Mouse (Mus musculus) kidney, embryonic 15.5 days (tissue): ENCODE data around the gene Tmem91. TPM values are rescaled to one million over a fixed set of nuclear protein-coding genes. Genes with fewer than 3 reads are reported as not detected.
"Not testable (repeated sequence)": the region's sequence is repeated elsewhere in the genome, so short reads cannot be mapped to it uniquely, and the experiment has no call there.

ENCODE experiments used
- ATAC-seq: fragments of 200-750 bp; cut with Nextera tagmentation; replicated peaks from 2 replicates; pipeline ENCODE4 v1.8.0; 2017; ENCODE audit warnings: moderate TSS enrichment; ENCODE audit not compliant: low FRiP score
- H3K27ac ChIP-seq: fragments of 300-500 bp; sonication (generic); 2 replicates; pipeline ENCODE4 v1.5.1; 2015; ENCODE audit warnings: mild to moderate bottlenecking, inconsistent platforms
- H3K27me3 ChIP-seq: fragments of 300-500 bp; sonication (generic); 2 replicates; pipeline ENCODE4 v1.6.1; 2015; ENCODE audit warnings: inconsistent platforms
- H3K36me3 ChIP-seq: fragments of 300-500 bp; sonication (generic); 2 replicates; pipeline ENCODE4 v1.6.1; 2015; ENCODE audit warnings: inconsistent platforms
- H3K4me1 ChIP-seq: fragments of 300-500 bp; sonication (generic); 2 replicates; pipeline ENCODE4 v1.6.1; 2015; ENCODE audit warnings: inconsistent platforms
- H3K4me2 ChIP-seq: fragments of 300-500 bp; sonication (generic); 2 replicates; pipeline ENCODE4 v1.6.1; 2015; ENCODE audit warnings: moderate library complexity, mild to moderate bottlenecking, inconsistent platforms
- H3K4me3 ChIP-seq: fragments of 300-500 bp; sonication (generic); replicated peaks from 2 replicates; pipeline ENCODE4 v1.5.1; 2015; ENCODE audit warnings: mild to moderate bottlenecking, inconsistent platforms
- H3K9ac ChIP-seq: fragments of 300-500 bp; sonication (generic); 2 replicates; pipeline ENCODE4 v1.6.1; 2015; ENCODE audit warnings: mild to moderate bottlenecking, inconsistent platforms
- H3K9me3 ChIP-seq: fragments of 300-500 bp; sonication (generic); replicated peaks from 2 replicates; pipeline ENCODE4 v1.6.1; 2016; ENCODE audit warnings: inconsistent platforms
- WGBS: fragments of 180-500 bp; shearing (Covaris S2); methylation state at CpG from one replicate; pipeline ENCODE4 v1.1.7; 2015; ENCODE audit warnings: mixed read lengths; 5-methylcytosine and 5-hydroxymethylcytosine counted together
- polyA plus RNA-seq: library from polyadenylated mRNA; unstranded; fragments of >200 nt; fragmentation: Nextera tagmentation; extraction: Ambion mirVana; gene quantifications from 2 replicates; pipeline ENCODE4 v1.2.1, GENCODE M21; 2015

The Tmem91 gene
- polyA plus RNA-seq = 2.4 and 2.8 TPM in 2 replicates

GRCm38 (mm10) chr7:25674719-25675300, at the start of gene Tmem91:
TSS of gene Tmem91 (minus strand) at chr7:25675166.
- H3K27me3 ChIP-seq = peaks cover 56% of the 10 kb centered on the region
- peak within 1 kb of the TSS; percentile 68 for H3K4me2 ChIP-seq
- 3% methylated on average over 29 of the region's 29 CpGs for WGBS
- H3K4me1 ChIP-seq = peaks cover 11% of the 10 kb centered on the region
- H3K4me3 ChIP-seq = peak within 1 kb of the TSS; percentile 41
- H3K27ac ChIP-seq = no peak within 1 kb of the TSS
- peak within 1 kb of the TSS; percentile 34 for H3K9ac ChIP-seq
- no peaks in the 10 kb centered on the region for H3K9me3 ChIP-seq
- peak; percentile 37; the same call in 1 of the 2 replicates for ATAC-seq
- peaks cover under 1% of the 10 kb centered on the region; the same call in 1 of the 2 replicates for H3K36me3 ChIP-seq

GRCm38 (mm10) chr7:25721776-25722175, 46.8 kb upstream of the Tmem91 start:
- H3K27me3 ChIP-seq, H3K9me3 ChIP-seq, H3K4me2 ChIP-seq, H3K9ac ChIP-seq, H3K27ac ChIP-seq, H3K4me3 ChIP-seq, ATAC-seq: not testable (repeated sequence)
- H3K36me3 ChIP-seq = peaks cover 67% of the 10 kb centered on the region
- H3K4me1 ChIP-seq = peaks cover 25% of the 10 kb centered on the region

DNA sequence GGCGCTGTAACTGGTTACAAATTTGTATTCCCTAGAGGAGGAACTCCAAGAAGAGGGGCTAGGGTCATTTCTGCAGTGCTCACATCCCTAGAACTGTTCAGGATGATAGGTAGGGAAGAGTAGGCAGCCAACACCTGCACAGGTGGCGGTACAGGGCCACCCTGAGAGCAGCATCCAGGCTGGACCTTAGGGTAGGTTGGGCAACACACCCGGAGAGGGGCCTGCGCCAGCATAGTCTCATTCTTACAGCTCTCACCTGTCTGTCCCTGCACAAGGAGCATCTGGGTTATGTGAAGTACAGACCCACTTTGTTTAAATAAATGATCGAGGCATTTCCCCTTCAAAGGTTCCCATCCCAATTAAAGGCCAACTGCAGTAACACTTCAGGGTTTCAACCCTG, 45.8 kb upstream of the Tmem91 start:
- peaks cover 67% of the 10 kb centered on the region for H3K36me3 ChIP-seq
- H3K4me3 ChIP-seq = no peak overlapping the region
- H3K27ac ChIP-seq = no peak overlapping the region
- H3K27me3 ChIP-seq = no peaks in the 10 kb centered on the region
- WGBS = 92% methylated on average over 5 of the region's 5 CpGs
- peaks cover 25% of the 10 kb centered on the region for H3K4me1 ChIP-seq
- H3K9ac ChIP-seq = no peak overlapping the region
- ATAC-seq = no peak
- no peaks in the 10 kb centered on the region for H3K9me3 ChIP-seq
- no peak overlapping the region for H3K4me2 ChIP-seq

DNA sequence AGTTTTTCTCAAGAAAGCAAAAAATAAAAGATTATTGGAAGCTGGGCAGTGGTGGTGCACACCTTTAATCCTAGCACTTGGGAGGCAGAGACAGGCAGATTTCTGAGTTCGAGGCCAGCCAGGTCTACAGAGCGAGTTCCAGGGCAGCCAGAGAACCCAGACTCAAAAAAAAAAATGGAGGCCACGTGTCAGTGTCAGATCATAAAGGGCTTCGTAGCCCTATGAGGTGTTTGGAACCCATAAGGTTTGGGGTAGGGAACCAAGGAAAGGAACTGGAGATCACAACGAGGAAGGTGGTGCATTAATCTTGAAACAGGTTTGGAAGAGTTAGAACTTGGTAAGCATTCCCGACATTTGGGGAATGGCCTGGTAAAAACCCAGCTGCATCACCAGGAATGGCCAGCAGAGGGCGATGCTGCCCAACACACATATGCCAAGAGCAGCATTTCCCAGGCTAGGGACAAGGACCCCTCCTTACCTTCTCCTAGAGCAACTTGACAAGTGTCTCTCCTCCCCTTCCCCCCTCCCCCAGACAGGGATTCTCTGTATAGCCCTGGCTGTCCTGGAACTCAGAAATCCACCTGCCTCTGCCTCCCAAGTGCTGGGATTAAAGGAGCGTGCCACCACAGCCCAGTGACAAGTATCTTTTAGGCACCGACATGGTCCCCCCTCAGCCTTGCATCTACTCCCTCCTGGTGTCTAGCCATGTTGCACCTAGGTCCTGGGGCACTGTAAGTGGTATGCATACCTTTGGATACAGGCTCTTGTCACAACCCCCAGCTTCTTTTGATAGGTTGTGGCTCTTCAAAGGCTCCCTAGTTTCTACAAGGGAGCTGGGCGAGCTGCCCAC, 45.0 kb upstream of the Tmem91 start:
- Histone ChIP-seq H3K4me1 (peaks cover 25% of the 10 kb centered on the region), H3K27ac (peak overlapping the region; percentile 92; the same call in 1 of the 2 replicates), H3K4me3 (no peak overlapping the region), H3K27me3 (no peaks in the 10 kb centered on the region), H3K9ac (no peak overlapping the region), H3K36me3 (peaks cover 67% of the 10 kb centered on the region), H3K9me3 (no peaks in the 10 kb centered on the region), H3K4me2 (peak overlapping the region; percentile 83)
- WGBS = 60% methylated on average over 10 of the region's 10 CpGs
- ATAC-seq = no peak

GRCm38 (mm10) chr7:25718788-25719417, 43.9 kb upstream of the Tmem91 start, which contains the start of gene Ccdc97:
TSS of gene Ccdc97 (minus strand) at chr7:25719088.
- peak; percentile 88 for ATAC-seq
- H3K27ac ChIP-seq = peak within 1 kb of the TSS; percentile 92
- peak within 1 kb of the TSS; percentile 83 for H3K4me2 ChIP-seq
- H3K4me3 ChIP-seq = peak within 1 kb of the TSS; percentile 86
- WGBS = 5% methylated on average over 32 of the region's 32 CpGs
- H3K4me1 ChIP-seq = peaks cover 25% of the 10 kb centered on the region
- H3K9ac ChIP-seq = peak within 1 kb of the TSS; percentile 68
- no peaks in the 10 kb centered on the region for H3K9me3 ChIP-seq
- no peaks in the 10 kb centered on the region for H3K27me3 ChIP-seq
- H3K36me3 ChIP-seq = peaks cover 67% of the 10 kb centered on the region

DNA sequence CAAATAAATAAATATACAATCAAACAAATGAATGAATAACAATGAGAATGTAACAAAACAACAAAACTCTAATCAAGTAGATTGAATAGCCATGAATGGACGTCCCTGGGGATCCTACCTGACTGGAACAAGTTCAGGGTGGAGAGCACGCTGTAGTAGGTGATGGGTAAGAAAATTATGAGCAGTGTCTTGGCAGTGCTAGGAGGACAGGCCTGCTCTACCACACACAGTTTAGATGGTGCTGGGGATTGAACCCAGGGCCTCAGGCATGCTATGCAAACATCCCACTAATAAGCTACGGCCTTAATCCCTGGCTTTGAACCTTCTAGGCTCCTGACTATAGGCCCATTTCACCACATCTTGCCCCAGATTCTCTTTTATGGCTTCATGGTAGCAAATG, 42.5 kb upstream of the Tmem91 start:
- H3K9ac ChIP-seq = peak overlapping the region; percentile 68; the same call in 1 of the 2 replicates
- no peaks in the 10 kb centered on the region for H3K27me3 ChIP-seq
- ATAC-seq = no peak
- peaks cover 25% of the 10 kb centered on the region for H3K4me1 ChIP-seq
- 96% methylated on average over 3 of the region's 3 CpGs for WGBS
- H3K4me3 ChIP-seq = peak overlapping the region; percentile 86
- no peaks in the 10 kb centered on the region for H3K9me3 ChIP-seq
- peak overlapping the region; percentile 83 for H3K4me2 ChIP-seq
- H3K27ac ChIP-seq = no peak overlapping the region
- H3K36me3 ChIP-seq = peaks cover 67% of the 10 kb centered on the region

- H3K27me3 ChIP-seq = no peaks in the 10 kb centered on the region
- H3K4me1 ChIP-seq = peaks cover 37% of the 10 kb centered on the region
- WGBS = 96% methylated on average over 22 of the region's 22 CpGs
- H3K36me3 ChIP-seq = peaks cover 56% of the 10 kb centered on the region
- H3K4me3 ChIP-seq = no peak overlapping the region
- H3K9me3 ChIP-seq = no peaks in the 10 kb centered on the region
- H3K9ac ChIP-seq = no peak overlapping the region
- H3K27ac ChIP-seq = no peak overlapping the region
- no peak overlapping the region for H3K4me2 ChIP-seq
- ATAC-seq = no peak
Observed at GRCm38 (mm10) chr7:25715731-25716271, 40.8 kb upstream of the Tmem91 start.

- ATAC-seq = no peak
- no peak overlapping the region for H3K27ac ChIP-seq
- 88% methylated on average over 8 of the region's 8 CpGs for WGBS
- H3K9ac ChIP-seq = no peak overlapping the region
- H3K4me3 ChIP-seq = no peak overlapping the region
- no peaks in the 10 kb centered on the region for H3K27me3 ChIP-seq
- no peak overlapping the region for H3K4me2 ChIP-seq
- no peaks in the 10 kb centered on the region for H3K9me3 ChIP-seq
- H3K4me1 ChIP-seq = peaks cover 43% of the 10 kb centered on the region
- H3K36me3 ChIP-seq = peaks cover 49% of the 10 kb centered on the region
Observed at GRCm38 (mm10) chr7:25714581-25714980, 39.6 kb upstream of the Tmem91 start.

DNA sequence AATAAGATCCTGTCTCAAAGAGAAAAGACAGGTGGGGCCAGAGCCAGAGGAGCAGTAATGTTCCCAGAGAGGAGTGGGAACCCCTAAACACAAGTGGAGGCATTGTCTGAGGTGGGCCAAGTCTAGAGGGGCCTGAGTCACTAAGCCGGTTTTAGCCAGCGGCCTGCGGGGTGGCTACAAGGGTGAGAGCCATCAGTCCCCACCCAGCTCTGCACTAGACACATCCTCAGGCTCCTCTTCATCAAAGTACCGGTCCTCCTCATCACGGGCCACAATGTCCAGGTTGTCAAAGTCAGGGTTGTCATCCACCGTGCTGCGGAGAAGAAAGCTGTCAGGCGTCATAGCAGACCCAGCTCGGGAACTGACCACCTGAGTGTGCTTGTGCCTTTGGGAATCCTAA, 37.8 kb upstream of the Tmem91 start:
- Histone ChIP-seq H3K27me3 (no peaks in the 10 kb centered on the region), H3K9ac (no peak overlapping the region), H3K9me3 (no peaks in the 10 kb centered on the region), H3K4me1 (peaks cover 39% of the 10 kb centered on the region), H3K36me3 (peaks cover 49% of the 10 kb centered on the region), H3K4me2 (no peak overlapping the region), H3K4me3 (no peak overlapping the region), H3K27ac (no peak overlapping the region)
- ATAC-seq = no peak
- 87% methylated on average over 9 of the region's 9 CpGs for whole genome bisulfite sequencing

DNA sequence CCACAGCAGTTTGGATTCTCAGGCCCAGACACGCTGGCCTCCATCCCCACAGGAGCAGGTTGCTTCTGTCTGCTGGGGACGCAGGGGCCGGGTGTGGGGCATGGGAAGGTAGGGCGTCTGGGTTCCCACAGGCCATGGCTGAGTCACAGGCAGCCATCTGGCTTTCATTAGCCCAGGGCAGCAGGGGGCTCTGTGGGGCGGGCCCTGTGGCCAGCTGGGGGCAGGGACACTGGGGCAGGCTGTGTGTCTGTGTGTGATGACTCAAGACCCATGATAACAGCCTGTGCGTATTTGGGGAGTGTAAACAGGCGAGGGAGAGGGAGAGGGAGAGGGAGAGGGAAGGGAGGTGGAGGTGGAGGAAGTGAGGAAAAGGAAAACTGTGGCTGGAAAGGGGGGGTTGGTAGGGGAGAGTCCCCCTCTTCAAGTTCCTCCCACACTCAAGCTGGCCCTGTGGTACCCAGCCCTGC, 36.8 kb upstream of the Tmem91 start:
- ATAC-seq = no peak
- H3K4me1 ChIP-seq = peaks cover 41% of the 10 kb centered on the region
- 33% methylated on average over 7 of the region's 7 CpGs for WGBS

GRCm38 (mm10) chr7:25711165-25711564, 36.2 kb upstream of the Tmem91 start:
- Histone ChIP-seq H3K9me3 (no peaks in the 10 kb centered on the region), H3K9ac (no peak overlapping the region), H3K27ac (0 out of 2 replicates have a peak overlapping the region, but pooled peaks have one; percentile 33), H3K4me1 (peaks cover 47% of the 10 kb centered on the region), H3K4me2 (no peak overlapping the region; the same call in 1 of the 2 replicates), H3K4me3 (no peak overlapping the region), H3K27me3 (no peaks in the 10 kb centered on the region), H3K36me3 (peaks cover 42% of the 10 kb centered on the region)
- peak; percentile 26; the same call in 1 of the 2 replicates for ATAC-seq
- WGBS = 59% methylated on average over 5 of the region's 5 CpGs

More for the DNA sequence above, 36.8 kb upstream of the Tmem91 start:
- 0 out of 2 replicates have a peak overlapping the region, but pooled peaks have one; percentile 33 for H3K27ac ChIP-seq
- no peaks in the 10 kb centered on the region for H3K9me3 ChIP-seq
- no peak overlapping the region for H3K4me3 ChIP-seq
- no peak overlapping the region for H3K4me2 ChIP-seq
- H3K36me3 ChIP-seq = peaks cover 48% of the 10 kb centered on the region
- H3K9ac ChIP-seq = no peak overlapping the region
- H3K27me3 ChIP-seq = no peaks in the 10 kb centered on the region
